Mouse (Mus musculus) cerebellum, adult 8-10 months (tissue): Measurements from ENCODE around the gene Ntn1.

ENCODE experiments used
- DNase-seq: peaks from one replicate; pipeline ENCODE4 v3.0.0; 2022

Ntn1 gene

GRCm38 (mm10) chr11:68205572-68206229 lies 194.9 kb downstream of the Ntn1 start:
- no peak for DNase-seq

GRCm38 (mm10) chr11:68204407-68204806 lies 196.2 kb downstream of the Ntn1 start:
- DNase-seq = no peak

- no peak for DNase-seq
These were observed 196.8 kb downstream of the Ntn1 start for GRCm38 (mm10) chr11:68203658-68204315.

- DNase-seq = no peak
These were observed 198.1 kb downstream of the Ntn1 start for GRCm38 (mm10) chr11:68202561-68202960.

GRCm38 (mm10) chr11:68201811-68202459 lies 198.7 kb downstream of the Ntn1 start:
- DNase-seq = no peak

GRCm38 (mm10) chr11:68201063-68201462 lies 199.6 kb downstream of the Ntn1 start:
- no peak for DNase-seq

- no peak for DNase-seq
These were observed 200.1 kb downstream of the Ntn1 start for GRCm38 (mm10) chr11:68200500-68200899.

GRCm38 (mm10) chr11:68199801-68200423 lies 200.7 kb downstream of the Ntn1 start:
- DNase-seq = no peak

GRCm38 (mm10) chr11:68199103-68199502 lies 201.5 kb downstream of the Ntn1 start:
- no peak for DNase-seq

- no peak for DNase-seq
These were observed 201.9 kb downstream of the Ntn1 start for GRCm38 (mm10) chr11:68198696-68199095.

- no peak for DNase-seq
These were observed 203.2 kb downstream of the Ntn1 start for GRCm38 (mm10) chr11:68197471-68197870.

- no peak for DNase-seq
These were observed 204.1 kb downstream of the Ntn1 start for GRCm38 (mm10) chr11:68196566-68196965.

GRCm38 (mm10) chr11:68195693-68196176 lies 204.9 kb downstream of the Ntn1 start:
- DNase-seq = no peak

- no peak for DNase-seq
These were observed 205.5 kb downstream of the Ntn1 start for GRCm38 (mm10) chr11:68195168-68195567.

GRCm38 (mm10) chr11:68190849-68191248 lies 209.8 kb downstream of the Ntn1 start:
- DNase-seq = no peak

- no peak for DNase-seq
These were observed 211.9 kb downstream of the Ntn1 start for GRCm38 (mm10) chr11:68188695-68189201.

GRCm38 (mm10) chr11:68187242-68187641 lies 213.4 kb downstream of the Ntn1 start:
- no peak for DNase-seq

- no peak for DNase-seq
These were observed 215.0 kb downstream of the Ntn1 start for GRCm38 (mm10) chr11:68185647-68186046.

- no peak for DNase-seq
These were observed 223.2 kb downstream of the Ntn1 start for GRCm38 (mm10) chr11:68177415-68177814.

GRCm38 (mm10) chr11:68176550-68176949 lies 224.1 kb downstream of the Ntn1 start:
- no peak for DNase-seq

GRCm38 (mm10) chr11:68172648-68173045 lies 228.0 kb downstream of the Ntn1 start:
- no peak for DNase-seq

- DNase-seq = no peak
These were observed 228.5 kb downstream of the Ntn1 start for GRCm38 (mm10) chr11:68171973-68172647.

- no peak for DNase-seq
These were observed 232.2 kb downstream of the Ntn1 start for GRCm38 (mm10) chr11:68168427-68168826.
